Mouse (Mus musculus): Measurements from ENCODE around the gene Nme7. TPM values are rescaled to one million over a fixed set of nuclear protein-coding genes. Genes with fewer than 3 reads are reported as not detected.

Gene Nme7
- polyA plus RNA-seq, 1 experiment from 2014 or later, result 64.3 TPM

GRCm38 (mm10) chr1:164373029-164373428 is 69.1 kb downstream of the Nme7 start:
- no peak for ATAC-seq (ENCODE audit: low FRiP score, low TSS enrichment)
- no peak overlapping the region for H3K9ac ChIP-seq (replicated peaks; ENCODE audit: low read length)
- WGBS, result 86% methylated on average over 7 of the region's 7 CpGs

DNA sequence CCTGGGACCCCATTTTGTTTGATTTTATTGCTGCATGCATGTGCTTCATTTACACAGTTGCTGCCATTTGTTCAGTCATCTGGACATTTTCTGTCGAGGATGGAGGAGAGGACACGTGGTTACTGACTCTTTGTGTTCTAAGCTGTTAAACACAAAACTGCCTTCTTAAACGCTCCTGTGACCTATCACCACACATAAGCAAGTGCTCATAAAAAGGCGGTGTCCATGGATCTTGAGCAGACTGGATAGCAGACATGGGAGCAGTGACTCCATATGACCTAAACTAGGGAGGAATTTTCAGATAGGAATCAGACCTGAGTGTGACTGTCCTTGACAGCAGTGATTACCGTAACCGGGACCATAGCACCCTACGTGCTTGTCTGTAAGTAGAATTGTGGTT is 70.1 kb downstream of the Nme7 start:
- Histone ChIP-seq H3K36me3 (ENCODE audit: insufficient read depth, low read length) (peaks cover 6% of the 10 kb centered on the region; the same call in 1 of the 2 replicates), H3K4me3 (ENCODE audit: low read length) (no peak overlapping the region), H3K27me3 (ENCODE audit: insufficient read depth, low read length) (no peaks in the 10 kb centered on the region), H3K4me2 (replicated peaks; ENCODE audit: low read depth, low read length) (no peak overlapping the region), H3K9me3 (ENCODE audit: low read length) (no peaks in the 10 kb centered on the region), H3K27ac (ENCODE audit: low read length) (no peak overlapping the region), H3K9ac (replicated peaks; ENCODE audit: low read length) (no peak overlapping the region), H3K4me1 (ENCODE audit: insufficient read depth, low read length) (no peaks in the 10 kb centered on the region)
- no peak for ATAC-seq (ENCODE audit: low FRiP score, low TSS enrichment)
- 54% methylated on average over 7 of the region's 7 CpGs for WGBS

More at GRCm38 (mm10) chr1:164373029-164373428, 69.1 kb downstream of the Nme7 start:
- Histone ChIP-seq H3K4me2 (replicated peaks; ENCODE audit: low read depth, low read length) (no peak overlapping the region), H3K4me1 (ENCODE audit: insufficient read depth, low read length) (no peaks in the 10 kb centered on the region), H3K27me3 (ENCODE audit: insufficient read depth, low read length) (no peaks in the 10 kb centered on the region), H3K36me3 (ENCODE audit: insufficient read depth, low read length) (peaks cover 6% of the 10 kb centered on the region; the same call in 1 of the 2 replicates), H3K27ac (ENCODE audit: low read length) (no peak overlapping the region), H3K9me3 (ENCODE audit: low read length) (no peaks in the 10 kb centered on the region), H3K4me3 (ENCODE audit: low read length) (no peak overlapping the region)

GRCm38 (mm10) chr1:164375626-164376025 is 71.7 kb downstream of the Nme7 start:
- no peaks in the 10 kb centered on the region for H3K4me1 ChIP-seq (ENCODE audit: insufficient read depth, low read length)
- 95% methylated on average over 9 of the region's 9 CpGs for WGBS
- no peak overlapping the region for H3K9ac ChIP-seq (replicated peaks; ENCODE audit: low read length)
- no peak overlapping the region for H3K4me2 ChIP-seq (replicated peaks; ENCODE audit: low read depth, low read length)
- H3K4me3 ChIP-seq (ENCODE audit: low read length), result no peak overlapping the region
- H3K9me3 ChIP-seq (ENCODE audit: low read length), result no peaks in the 10 kb centered on the region
- no peaks in the 10 kb centered on the region for H3K27me3 ChIP-seq (ENCODE audit: insufficient read depth, low read length)
- H3K36me3 ChIP-seq (ENCODE audit: insufficient read depth, low read length), result peaks cover 6% of the 10 kb centered on the region; the same call in 1 of the 2 replicates
- no peak for ATAC-seq (ENCODE audit: low FRiP score, low TSS enrichment)
- no peak overlapping the region for H3K27ac ChIP-seq (ENCODE audit: low read length)

DNA sequence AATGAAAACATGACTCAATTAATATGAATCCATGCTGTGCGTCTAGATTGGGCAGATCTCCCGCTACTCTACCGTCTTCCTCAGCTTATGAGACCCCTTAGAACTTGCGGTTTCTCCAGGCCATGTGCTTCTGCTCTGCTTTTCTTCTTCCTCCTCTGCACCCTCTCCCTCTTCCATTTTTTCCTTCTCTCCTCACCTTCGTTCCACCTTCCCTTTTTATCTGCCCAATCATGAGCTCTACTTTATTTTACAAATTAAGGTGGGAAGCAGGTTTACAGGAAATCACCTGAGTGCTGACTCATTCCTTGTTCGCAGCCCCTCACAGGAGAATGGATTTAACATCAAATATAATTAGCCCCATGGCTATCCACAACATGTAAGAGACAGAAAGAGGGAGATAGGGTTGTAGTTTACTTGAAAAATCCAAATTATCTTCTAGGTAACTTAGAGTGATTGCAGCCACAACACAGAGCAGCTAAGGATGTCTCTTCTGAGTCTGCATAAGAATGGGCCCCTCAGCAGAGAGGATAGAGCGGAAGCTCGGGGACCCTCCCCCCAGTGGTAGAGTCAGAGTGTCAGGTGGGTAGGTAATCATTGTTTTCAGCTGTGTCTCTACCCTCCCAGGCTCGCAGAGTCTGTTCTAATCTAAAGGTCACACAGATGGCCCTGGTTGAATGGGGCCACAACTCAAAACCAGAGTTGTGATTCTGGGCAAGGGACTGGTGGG is 73.0 kb downstream of the Nme7 start:
- ATAC-seq (ENCODE audit: low FRiP score, low TSS enrichment), result no peak
- H3K4me3 ChIP-seq (ENCODE audit: low read length), result no peak overlapping the region
- H3K4me2 ChIP-seq (replicated peaks; ENCODE audit: low read depth, low read length), result no peak overlapping the region
- H3K27ac ChIP-seq (ENCODE audit: low read length), result no peak overlapping the region
- 0 out of 2 replicates have a peak, but pooled peaks cover 3% of the 10 kb centered on the region for H3K36me3 ChIP-seq (ENCODE audit: insufficient read depth, low read length)
- WGBS, result 79% methylated on average over 9 of the region's 9 CpGs
- H3K27me3 ChIP-seq (ENCODE audit: insufficient read depth, low read length), result no peaks in the 10 kb centered on the region
- no peaks in the 10 kb centered on the region for H3K4me1 ChIP-seq (ENCODE audit: insufficient read depth, low read length)
- no peak overlapping the region for H3K9ac ChIP-seq (replicated peaks; ENCODE audit: low read length)
- H3K9me3 ChIP-seq (ENCODE audit: low read length), result no peaks in the 10 kb centered on the region

DNA sequence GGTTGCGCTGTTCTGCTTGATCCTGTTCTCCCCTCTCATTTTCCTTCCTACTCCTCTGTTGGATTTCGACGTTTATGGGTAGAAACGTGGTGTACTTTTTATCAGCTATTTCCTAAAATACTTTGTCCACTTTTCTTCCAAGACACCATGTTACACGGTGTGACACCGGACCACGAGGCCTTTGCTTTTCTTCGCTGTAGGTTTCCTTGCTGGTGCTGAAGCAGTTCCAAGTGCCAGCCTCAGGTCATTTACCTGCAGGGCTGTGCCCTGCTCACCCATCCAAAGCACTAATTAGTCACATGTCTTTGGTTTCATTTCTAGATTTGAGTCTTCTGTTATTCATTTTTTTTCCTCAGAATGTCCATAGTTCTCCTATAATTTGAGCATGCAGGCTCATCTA is 79.7 kb downstream of the Nme7 start:
- 0 out of 2 replicates have a peak, but pooled peaks cover 5% of the 10 kb centered on the region for H3K4me1 ChIP-seq (ENCODE audit: insufficient read depth, low read length)
- 77% methylated on average over 8 of the region's 8 CpGs for WGBS
- no peak for ATAC-seq (ENCODE audit: low FRiP score, low TSS enrichment)
- no peak overlapping the region; the same call in 1 of the 2 replicates for H3K27ac ChIP-seq (ENCODE audit: low read length)
- H3K27me3 ChIP-seq (ENCODE audit: insufficient read depth, low read length), result no peaks in the 10 kb centered on the region
- no peak overlapping the region for H3K9ac ChIP-seq (replicated peaks; ENCODE audit: low read length)
- no peak overlapping the region for H3K4me2 ChIP-seq (replicated peaks; ENCODE audit: low read depth, low read length)
- 0 out of 2 replicates have a peak, but pooled peaks cover 3% of the 10 kb centered on the region for H3K36me3 ChIP-seq (ENCODE audit: insufficient read depth, low read length)
- H3K9me3 ChIP-seq (ENCODE audit: low read length), result no peaks in the 10 kb centered on the region
- H3K4me3 ChIP-seq (ENCODE audit: low read length), result no peak overlapping the region

DNA sequence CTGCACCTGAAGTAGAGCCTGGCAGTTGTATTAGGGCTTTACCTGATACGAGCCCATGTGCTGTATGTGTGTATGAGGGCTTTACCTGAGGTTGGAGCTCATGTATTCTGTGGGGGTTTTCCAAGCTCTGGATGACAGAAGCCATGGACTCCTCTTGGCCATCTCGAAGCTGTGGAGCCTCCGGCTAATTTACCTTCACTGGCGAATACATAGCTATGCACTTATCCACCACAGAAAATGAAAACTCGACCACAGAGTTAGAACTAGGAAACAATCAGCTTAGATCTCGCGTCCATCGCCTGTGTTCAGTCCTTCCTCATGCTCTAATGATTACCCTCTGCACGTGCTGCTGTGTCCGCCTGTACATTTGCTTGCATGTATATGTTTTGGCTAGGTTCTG is 80.4 kb downstream of the Nme7 start:
- no peaks in the 10 kb centered on the region for H3K27me3 ChIP-seq (ENCODE audit: insufficient read depth, low read length)
- H3K4me1 ChIP-seq (ENCODE audit: insufficient read depth, low read length), result 0 out of 2 replicates have a peak, but pooled peaks cover 5% of the 10 kb centered on the region
- H3K4me3 ChIP-seq (ENCODE audit: low read length), result no peak overlapping the region
- no peak overlapping the region for H3K9ac ChIP-seq (replicated peaks; ENCODE audit: low read length)
- no peak overlapping the region for H3K27ac ChIP-seq (ENCODE audit: low read length)
- H3K9me3 ChIP-seq (ENCODE audit: low read length), result no peaks in the 10 kb centered on the region
- H3K4me2 ChIP-seq (replicated peaks; ENCODE audit: low read depth, low read length), result no peak overlapping the region
- WGBS, result 90% methylated on average over 10 of the region's 10 CpGs
- 0 out of 2 replicates have a peak, but pooled peaks cover 3% of the 10 kb centered on the region for H3K36me3 ChIP-seq (ENCODE audit: insufficient read depth, low read length)
- no peak for ATAC-seq (ENCODE audit: low FRiP score, low TSS enrichment)

GRCm38 (mm10) chr1:164384972-164385371 is 81.1 kb downstream of the Nme7 start:
- no peaks in the 10 kb centered on the region for H3K27me3 ChIP-seq (ENCODE audit: insufficient read depth, low read length)
- H3K4me2 ChIP-seq (replicated peaks; ENCODE audit: low read depth, low read length), result no peak overlapping the region
- no peaks in the 10 kb centered on the region for H3K9me3 ChIP-seq (ENCODE audit: low read length)
- H3K4me1 ChIP-seq (ENCODE audit: insufficient read depth, low read length), result 0 out of 2 replicates have a peak, but pooled peaks cover 5% of the 10 kb centered on the region
- ATAC-seq (ENCODE audit: low FRiP score, low TSS enrichment), result no peak
- H3K9ac ChIP-seq (replicated peaks; ENCODE audit: low read length), result no peak overlapping the region
- no peak overlapping the region for H3K27ac ChIP-seq (ENCODE audit: low read length)
- no peak overlapping the region for H3K4me3 ChIP-seq (ENCODE audit: low read length)
- WGBS, result 91% methylated on average over 6 of the region's 6 CpGs
- H3K36me3 ChIP-seq (ENCODE audit: insufficient read depth, low read length), result 0 out of 2 replicates have a peak, but pooled peaks cover 3% of the 10 kb centered on the region

DNA sequence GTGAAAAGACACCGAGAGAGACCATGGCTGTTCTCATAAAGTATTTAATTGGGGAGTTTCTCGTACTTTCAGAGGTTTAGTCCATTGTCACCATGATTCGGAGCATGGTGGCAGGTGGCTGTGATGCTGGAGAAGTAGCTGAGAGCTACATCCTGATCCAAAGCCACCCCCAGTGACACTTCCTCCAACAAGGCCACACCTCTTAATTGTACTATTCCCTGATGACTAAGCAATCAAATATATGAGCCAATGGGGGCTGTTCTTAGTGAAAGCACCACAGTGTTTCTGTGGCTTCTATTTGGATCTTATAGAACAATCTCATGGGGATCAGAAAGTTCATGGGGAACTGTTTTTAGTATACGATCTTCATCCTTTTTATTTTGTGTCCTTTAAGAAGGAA is 85.8 kb downstream of the Nme7 start:
- Histone ChIP-seq H3K4me1 (ENCODE audit: insufficient read depth, low read length) (peaks cover 2% of the 10 kb centered on the region; the same call in 1 of the 2 replicates), H3K27ac (ENCODE audit: low read length) (no peak overlapping the region), H3K9me3 (ENCODE audit: low read length) (no peaks in the 10 kb centered on the region), H3K27me3 (ENCODE audit: insufficient read depth, low read length) (no peaks in the 10 kb centered on the region), H3K4me3 (ENCODE audit: low read length) (no peak overlapping the region), H3K4me2 (replicated peaks; ENCODE audit: low read depth, low read length) (no peak overlapping the region), H3K36me3 (ENCODE audit: insufficient read depth, low read length) (0 out of 2 replicates have a peak, but pooled peaks cover 2% of the 10 kb centered on the region), H3K9ac (replicated peaks; ENCODE audit: low read length) (no peak overlapping the region)
- ATAC-seq (ENCODE audit: low FRiP score, low TSS enrichment), result no peak
- WGBS, result 86% methylated on average over 4 of the region's 4 CpGs

DNA sequence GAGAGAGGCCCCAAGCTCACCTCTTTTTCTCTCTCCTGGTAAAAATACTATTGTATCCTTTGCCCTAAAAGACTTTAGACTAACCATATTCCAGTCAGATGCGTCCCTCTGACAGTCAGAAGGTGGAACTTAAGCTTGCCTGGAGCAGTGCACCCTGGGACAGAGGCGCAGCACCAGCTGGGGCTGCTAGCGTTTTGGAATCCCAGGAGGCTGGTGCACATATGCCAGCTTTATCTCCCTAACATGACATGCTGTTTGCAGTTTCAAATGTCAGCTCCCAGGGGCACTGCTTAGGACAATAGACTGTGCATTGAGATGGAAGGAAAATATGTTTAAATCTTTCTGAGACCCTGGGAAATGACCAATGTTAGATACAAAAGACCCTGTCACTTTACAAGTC is 88.3 kb downstream of the Nme7 start:
- peaks cover 2% of the 10 kb centered on the region; the same call in 1 of the 2 replicates for H3K4me1 ChIP-seq (ENCODE audit: insufficient read depth, low read length)
- H3K4me3 ChIP-seq (ENCODE audit: low read length), result no peak overlapping the region
- no peak overlapping the region for H3K9ac ChIP-seq (replicated peaks; ENCODE audit: low read length)
- no peaks in the 10 kb centered on the region for H3K36me3 ChIP-seq (ENCODE audit: insufficient read depth, low read length)
- no peak for ATAC-seq (ENCODE audit: low FRiP score, low TSS enrichment)
- no peaks in the 10 kb centered on the region for H3K27me3 ChIP-seq (ENCODE audit: insufficient read depth, low read length)
- no peak overlapping the region for H3K4me2 ChIP-seq (replicated peaks; ENCODE audit: low read depth, low read length)
- WGBS, result 43% methylated on average over 3 of the region's 3 CpGs
- no peak overlapping the region for H3K27ac ChIP-seq (ENCODE audit: low read length)
- no peaks in the 10 kb centered on the region for H3K9me3 ChIP-seq (ENCODE audit: low read length)

DNA sequence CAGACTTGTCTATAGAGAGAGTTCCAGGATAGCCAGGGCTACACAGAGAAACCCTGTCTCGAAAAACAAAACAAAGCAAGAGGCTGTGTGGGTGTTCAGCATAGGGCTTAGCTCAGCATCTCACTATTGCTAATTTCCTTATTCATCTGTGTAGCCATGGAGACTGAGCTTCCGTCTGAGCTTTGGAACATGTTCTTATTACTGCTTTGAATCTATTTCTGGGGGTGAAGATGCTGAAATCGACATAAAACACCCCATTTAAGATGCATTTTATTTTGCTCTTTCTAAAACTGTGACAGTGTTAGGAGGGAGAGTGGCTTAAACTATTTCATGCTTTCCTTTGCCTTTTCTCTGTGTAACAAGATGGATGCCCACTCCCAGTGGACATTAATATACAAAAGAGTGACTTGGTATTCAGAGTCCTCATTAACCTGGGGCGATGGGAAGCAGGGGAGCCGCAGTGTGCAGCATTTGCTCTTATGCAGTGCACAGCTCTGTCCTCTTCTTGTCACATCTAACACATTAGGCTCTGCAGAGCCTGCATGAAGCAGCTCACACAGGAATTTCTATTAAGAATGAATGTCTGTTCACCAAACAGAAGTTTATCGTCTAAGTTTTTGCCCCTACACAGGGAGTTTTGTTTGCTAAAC is 91.3 kb downstream of the Nme7 start:
- H3K36me3 ChIP-seq (ENCODE audit: insufficient read depth, low read length), result no peaks in the 10 kb centered on the region
- no peak overlapping the region for H3K4me2 ChIP-seq (replicated peaks; ENCODE audit: low read depth, low read length)
- H3K9ac ChIP-seq (replicated peaks; ENCODE audit: low read length), result no peak overlapping the region
- no peak for ATAC-seq (ENCODE audit: low FRiP score, low TSS enrichment)
- H3K4me1 ChIP-seq (ENCODE audit: insufficient read depth, low read length), result peaks cover 2% of the 10 kb centered on the region; the same call in 1 of the 2 replicates
- 87% methylated on average over 6 of the region's 6 CpGs for WGBS
- no peak overlapping the region for H3K27ac ChIP-seq (ENCODE audit: low read length)
- H3K9me3 ChIP-seq (ENCODE audit: low read length), result no peaks in the 10 kb centered on the region
- no peak overlapping the region for H3K4me3 ChIP-seq (ENCODE audit: low read length)
- H3K27me3 ChIP-seq (ENCODE audit: insufficient read depth, low read length), result no peaks in the 10 kb centered on the region

Measured in kidney, embryonic 16.5 days (tissue).